Mouse (Mus musculus): Measurements from ENCODE around the gene Myo5a. TPM values are rescaled to one million over a fixed set of nuclear protein-coding genes. Genes with fewer than 3 reads are reported as not detected.

Gene Myo5a
- polyA plus RNA-seq, 1 experiment from 2014 or later: 25.1 TPM

- 71% methylated on average over 5 of the region's 5 CpGs for WGBS
- no peak for ATAC-seq (ENCODE audit: low read depth)
- no peak overlapping the region for H3K27ac ChIP-seq (replicated peaks; ENCODE audit: low read depth, low read length)
- no peak for DNase-seq (ENCODE audit: low spot score)
- H3K4me2 ChIP-seq (ENCODE audit: low read depth, low read length): no peak overlapping the region
- no peaks in the 10 kb centered on the region for H3K9me3 ChIP-seq (ENCODE audit: control insufficient read depth, low read length)
- no peaks in the 10 kb centered on the region for H3K27me3 ChIP-seq (replicated peaks; ENCODE audit: control insufficient read depth, insufficient read depth, low read length)
- no peak overlapping the region for H3K4me3 ChIP-seq (ENCODE audit: low read depth, low read length)
- H3K36me3 ChIP-seq (ENCODE audit: control insufficient read depth, insufficient read depth, low read length): no peaks in the 10 kb centered on the region
- H3K4me1 ChIP-seq (ENCODE audit: control insufficient read depth, insufficient read depth, low read length): no peaks in the 10 kb centered on the region
- no peak overlapping the region for H3K9ac ChIP-seq (ENCODE audit: low read depth, low read length)
Observed at GRCm38 (mm10) chr9:75085242-75085824, 14.5 kb downstream of the Myo5a start.

- Histone ChIP-seq H3K36me3 (ENCODE audit: control insufficient read depth, insufficient read depth, low read length) (no peaks in the 10 kb centered on the region), H3K9ac (ENCODE audit: low read depth, low read length) (no peak overlapping the region), H3K4me3 (ENCODE audit: low read depth, low read length) (no peak overlapping the region), H3K27ac (replicated peaks; ENCODE audit: low read depth, low read length) (no peak overlapping the region), H3K9me3 (ENCODE audit: control insufficient read depth, low read length) (no peaks in the 10 kb centered on the region), H3K4me1 (ENCODE audit: control insufficient read depth, insufficient read depth, low read length) (no peaks in the 10 kb centered on the region), H3K4me2 (ENCODE audit: low read depth, low read length) (no peak overlapping the region), H3K27me3 (replicated peaks; ENCODE audit: control insufficient read depth, insufficient read depth, low read length) (no peaks in the 10 kb centered on the region)
- DNase-seq (ENCODE audit: low spot score) (no peak), ATAC-seq (ENCODE audit: low read depth) (no peak)
- 40% methylated on average over 2 of the region's 2 CpGs for whole genome bisulfite sequencing
Observed at GRCm38 (mm10) chr9:75087823-75088222, 17.0 kb downstream of the Myo5a start.

GRCm38 (mm10) chr9:75089285-75089684, 18.5 kb downstream of the Myo5a start:
- WGBS: 83% methylated on average over 3 of the region's 3 CpGs
- H3K9me3 ChIP-seq (ENCODE audit: control insufficient read depth, low read length): no peaks in the 10 kb centered on the region
- ATAC-seq (ENCODE audit: low read depth) (no peak), DNase-seq (ENCODE audit: low spot score) (no peak)
- no peak overlapping the region for H3K27ac ChIP-seq (replicated peaks; ENCODE audit: low read depth, low read length)
- no peak overlapping the region for H3K4me2 ChIP-seq (ENCODE audit: low read depth, low read length)
- H3K9ac ChIP-seq (ENCODE audit: low read depth, low read length): no peak overlapping the region
- no peak overlapping the region for H3K4me3 ChIP-seq (ENCODE audit: low read depth, low read length)
- no peaks in the 10 kb centered on the region for H3K36me3 ChIP-seq (ENCODE audit: control insufficient read depth, insufficient read depth, low read length)
- no peaks in the 10 kb centered on the region for H3K27me3 ChIP-seq (replicated peaks; ENCODE audit: control insufficient read depth, insufficient read depth, low read length)
- no peaks in the 10 kb centered on the region for H3K4me1 ChIP-seq (ENCODE audit: control insufficient read depth, insufficient read depth, low read length)

- Histone ChIP-seq H3K27me3 (replicated peaks; ENCODE audit: control insufficient read depth, insufficient read depth, low read length) (no peaks in the 10 kb centered on the region), H3K4me1 (ENCODE audit: control insufficient read depth, insufficient read depth, low read length) (no peaks in the 10 kb centered on the region), H3K36me3 (ENCODE audit: control insufficient read depth, insufficient read depth, low read length) (no peaks in the 10 kb centered on the region), H3K27ac (replicated peaks; ENCODE audit: low read depth, low read length) (no peak overlapping the region), H3K4me2 (ENCODE audit: low read depth, low read length) (no peak overlapping the region), H3K4me3 (ENCODE audit: low read depth, low read length) (no peak overlapping the region), H3K9me3 (ENCODE audit: control insufficient read depth, low read length) (no peaks in the 10 kb centered on the region), H3K9ac (ENCODE audit: low read depth, low read length) (no peak overlapping the region)
- 83% methylated on average over 1 of the region's 1 CpGs for WGBS
- no peak for ATAC-seq (ENCODE audit: low read depth)
- no peak for DNase-seq (ENCODE audit: low spot score)
Observed at GRCm38 (mm10) chr9:75092134-75092533, 21.3 kb downstream of the Myo5a start.

GRCm38 (mm10) chr9:75094762-75095161, 23.9 kb downstream of the Myo5a start:
- H3K4me1 ChIP-seq (ENCODE audit: control insufficient read depth, insufficient read depth, low read length): no peaks in the 10 kb centered on the region
- WGBS: 57% methylated on average over 3 of the region's 3 CpGs
- no peak for ATAC-seq (ENCODE audit: low read depth)
- no peak overlapping the region for H3K27ac ChIP-seq (replicated peaks; ENCODE audit: low read depth, low read length)
- DNase-seq (ENCODE audit: low spot score): no peak
- H3K4me3 ChIP-seq (ENCODE audit: low read depth, low read length): no peak overlapping the region
- no peaks in the 10 kb centered on the region for H3K36me3 ChIP-seq (ENCODE audit: control insufficient read depth, insufficient read depth, low read length)
- H3K9ac ChIP-seq (ENCODE audit: low read depth, low read length): no peak overlapping the region
- H3K4me2 ChIP-seq (ENCODE audit: low read depth, low read length): no peak overlapping the region
- no peaks in the 10 kb centered on the region for H3K9me3 ChIP-seq (ENCODE audit: control insufficient read depth, low read length)
- H3K27me3 ChIP-seq (replicated peaks; ENCODE audit: control insufficient read depth, insufficient read depth, low read length): no peaks in the 10 kb centered on the region

- no peaks in the 10 kb centered on the region for H3K27me3 ChIP-seq (replicated peaks; ENCODE audit: control insufficient read depth, insufficient read depth, low read length)
- no peaks in the 10 kb centered on the region for H3K36me3 ChIP-seq (ENCODE audit: control insufficient read depth, insufficient read depth, low read length)
- 92% methylated on average over 9 of the region's 9 CpGs for WGBS
- no peak overlapping the region for H3K9ac ChIP-seq (ENCODE audit: low read depth, low read length)
- H3K4me3 ChIP-seq (ENCODE audit: low read depth, low read length): no peak overlapping the region
- DNase-seq (ENCODE audit: low spot score) (no peak), ATAC-seq (ENCODE audit: low read depth) (no peak)
- H3K4me2 ChIP-seq (ENCODE audit: low read depth, low read length): no peak overlapping the region
- no peaks in the 10 kb centered on the region for H3K4me1 ChIP-seq (ENCODE audit: control insufficient read depth, insufficient read depth, low read length)
- no peak overlapping the region for H3K27ac ChIP-seq (replicated peaks; ENCODE audit: low read depth, low read length)
- H3K9me3 ChIP-seq (ENCODE audit: control insufficient read depth, low read length): no peaks in the 10 kb centered on the region
Observed at GRCm38 (mm10) chr9:75098937-75099336, 28.1 kb downstream of the Myo5a start.

- H3K36me3 ChIP-seq (ENCODE audit: control insufficient read depth, insufficient read depth, low read length): no peaks in the 10 kb centered on the region
- H3K27me3 ChIP-seq (replicated peaks; ENCODE audit: control insufficient read depth, insufficient read depth, low read length): no peaks in the 10 kb centered on the region
- WGBS: 88% methylated on average over 8 of the region's 8 CpGs
- ATAC-seq (ENCODE audit: low read depth) (no peak), DNase-seq (ENCODE audit: low spot score) (no peak)
- H3K4me2 ChIP-seq (ENCODE audit: low read depth, low read length): no peak overlapping the region
- H3K4me1 ChIP-seq (ENCODE audit: control insufficient read depth, insufficient read depth, low read length): no peaks in the 10 kb centered on the region
- no peak overlapping the region for H3K27ac ChIP-seq (replicated peaks; ENCODE audit: low read depth, low read length)
- H3K9ac ChIP-seq (ENCODE audit: low read depth, low read length): no peak overlapping the region
- H3K9me3 ChIP-seq (ENCODE audit: control insufficient read depth, low read length): no peaks in the 10 kb centered on the region
- H3K4me3 ChIP-seq (ENCODE audit: low read depth, low read length): no peak overlapping the region
Observed at GRCm38 (mm10) chr9:75100157-75100781, 29.5 kb downstream of the Myo5a start.

- no peak overlapping the region for H3K4me3 ChIP-seq (ENCODE audit: low read depth, low read length)
- no peaks in the 10 kb centered on the region for H3K4me1 ChIP-seq (ENCODE audit: control insufficient read depth, insufficient read depth, low read length)
- H3K9ac ChIP-seq (ENCODE audit: low read depth, low read length): no peak overlapping the region
- DNase-seq (ENCODE audit: low spot score) (no peak), ATAC-seq (ENCODE audit: low read depth) (no peak)
- no peak overlapping the region for H3K4me2 ChIP-seq (ENCODE audit: low read depth, low read length)
- H3K27ac ChIP-seq (replicated peaks; ENCODE audit: low read depth, low read length): no peak overlapping the region
- H3K9me3 ChIP-seq (ENCODE audit: control insufficient read depth, low read length): no peaks in the 10 kb centered on the region
- no peaks in the 10 kb centered on the region for H3K27me3 ChIP-seq (replicated peaks; ENCODE audit: control insufficient read depth, insufficient read depth, low read length)
- no peaks in the 10 kb centered on the region for H3K36me3 ChIP-seq (ENCODE audit: control insufficient read depth, insufficient read depth, low read length)
Observed at GRCm38 (mm10) chr9:75102131-75102530, 31.3 kb downstream of the Myo5a start.

GRCm38 (mm10) chr9:75116571-75117177, 45.9 kb downstream of the Myo5a start:
- Histone ChIP-seq H3K27me3 (replicated peaks; ENCODE audit: control insufficient read depth, insufficient read depth, low read length) (no peaks in the 10 kb centered on the region), H3K4me2 (ENCODE audit: low read depth, low read length) (no peak overlapping the region), H3K4me3 (ENCODE audit: low read depth, low read length) (no peak overlapping the region), H3K36me3 (ENCODE audit: control insufficient read depth, insufficient read depth, low read length) (0 out of 2 replicates have a peak, but pooled peaks cover 19% of the 10 kb centered on the region), H3K27ac (replicated peaks; ENCODE audit: low read depth, low read length) (no peak overlapping the region), H3K9ac (ENCODE audit: low read depth, low read length) (no peak overlapping the region), H3K4me1 (ENCODE audit: control insufficient read depth, insufficient read depth, low read length) (no peaks in the 10 kb centered on the region), H3K9me3 (ENCODE audit: control insufficient read depth, low read length) (no peaks in the 10 kb centered on the region)
- 82% methylated on average over 2 of the region's 2 CpGs for WGBS
- DNase-seq (ENCODE audit: low spot score) (no peak), ATAC-seq (ENCODE audit: low read depth) (no peak)
